Mouse (Mus musculus): ENCODE measurements around the gene Slc15a2. TPM values are rescaled to one million over a fixed set of nuclear protein-coding genes. Genes with fewer than 3 reads are reported as not detected.

Slc15a2 gene
- total RNA-seq, 2 experiments from 2014 or later = 35.1 to 35.7 TPM

- intact Hi-C loops (cut with DNase I) = no loop called here
Observed at GRCm38 (mm10) chr16:36709405-36709804, 75.4 kb downstream of the Slc15a2 start.

DNA sequence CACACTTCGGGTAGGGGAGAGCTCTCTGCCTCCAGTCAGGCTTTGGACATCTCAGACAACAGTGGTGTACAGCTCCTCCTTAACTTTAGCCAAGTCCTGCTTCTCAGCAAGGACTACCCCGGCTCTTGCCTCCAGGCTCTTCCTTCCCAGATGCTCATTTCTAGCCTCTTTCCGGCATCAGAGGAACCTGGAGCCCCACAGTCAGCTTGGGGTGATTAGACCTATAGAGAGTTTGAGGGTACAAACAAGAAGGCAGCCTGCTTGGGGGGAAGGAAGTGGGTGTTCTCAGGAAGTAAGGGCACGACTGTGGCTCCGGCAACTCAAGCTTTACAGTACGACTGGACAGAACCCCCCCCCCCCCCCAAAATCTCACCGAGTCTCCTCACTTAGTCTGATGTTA is 76.0 kb downstream of the Slc15a2 start:
- intact Hi-C loops (cut with DNase I) = no loop called here
- DNase-seq (ENCODE audit: extremely low spot score in 1 of 2, low spot score in 2 of 2) = no peak

More at GRCm38 (mm10) chr16:36709405-36709804, 75.4 kb downstream of the Slc15a2 start:
- peak in 1 of 2 experiments; percentile 21 for DNase-seq (ENCODE audit: extremely low spot score in 1 of 2, low spot score in 2 of 2)

DNA sequence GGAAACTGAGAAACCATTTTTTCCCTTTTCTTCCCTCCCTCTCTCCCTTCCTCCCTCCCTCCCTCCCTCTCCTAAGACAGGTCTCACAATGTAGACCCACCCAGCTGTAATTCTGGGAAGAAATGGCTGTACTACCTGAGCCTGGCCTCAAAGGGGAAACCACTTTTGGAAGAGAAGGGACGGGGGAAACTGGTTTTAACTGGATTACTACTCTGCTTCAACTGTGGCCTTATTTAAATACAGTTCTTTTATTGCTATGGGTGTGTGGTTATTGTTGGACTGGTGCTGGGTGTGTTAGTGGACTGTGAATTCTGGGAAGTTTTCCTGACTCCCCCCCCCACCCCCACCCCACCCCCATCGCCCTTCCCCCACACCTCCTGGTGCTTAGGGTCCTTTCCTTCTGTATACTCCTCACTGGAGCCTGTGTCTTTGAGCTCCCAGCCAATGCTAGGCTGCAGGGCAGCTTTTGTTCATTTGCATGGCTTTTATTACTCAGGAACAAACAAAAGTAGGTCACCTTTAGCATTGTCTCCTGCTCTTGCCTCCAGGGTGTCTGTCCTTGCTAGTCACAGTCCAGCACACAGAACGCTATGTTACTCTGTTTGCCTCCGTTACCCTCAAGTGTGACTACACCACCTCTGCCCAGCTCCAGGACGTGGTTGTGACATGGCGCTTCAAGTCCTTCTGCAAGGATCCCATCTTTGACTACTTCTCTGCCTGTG is 76.9 kb downstream of the Slc15a2 start:
- intact Hi-C loops (cut with DNase I) = no loop called here
- no peak for DNase-seq (ENCODE audit: extremely low spot score in 1 of 2, low spot score in 2 of 2)

DNA sequence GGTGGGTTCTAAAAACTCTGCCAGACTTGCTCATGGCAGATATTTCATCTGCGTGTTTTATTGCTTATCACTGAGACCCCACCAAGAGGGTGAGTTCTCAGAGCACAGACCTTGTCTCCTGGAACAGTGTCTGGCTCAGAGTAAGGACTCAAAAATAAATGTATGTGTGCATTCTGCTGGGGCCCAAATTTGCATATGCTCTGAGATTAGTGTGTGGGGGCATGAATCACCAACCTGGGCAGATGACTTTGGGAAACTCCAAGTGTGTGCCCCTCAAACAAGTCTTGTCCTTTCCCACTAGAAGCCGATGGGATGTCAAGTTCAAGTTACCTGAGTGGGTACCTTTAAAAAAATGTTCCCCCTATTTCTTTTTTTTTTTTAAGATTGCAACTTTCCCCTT is 84.3 kb downstream of the Slc15a2 start:
- DNase-seq (ENCODE audit: extremely low spot score in 1 of 2, low spot score in 2 of 2) = no peak
- intact Hi-C loops (cut with DNase I) = no loop called here

Small RNA genes within 50 kb of the gene (microRNA-seq; reads per million reads assigned to microRNA genes)
- gene Gm22617 = not detected

Other genes starting within 250 kb of the Slc15a2 start
- 1 to 10 TPM; 2.4 to 3.1 TPM for gene Casr, start 222.8 kb downstream of the Slc15a2 start, total RNA-seq (2021)
- 1 to 10 TPM; 1.1 to 1.2 TPM for gene Cd86, start 118.9 kb downstream of the Slc15a2 start, total RNA-seq (2021)
- under 1 TPM; 0.24 to 0.39 TPM for gene Ildr1, start 91.0 kb downstream of the Slc15a2 start, total RNA-seq (2021)
- 10 to 100 TPM; 35.4 to 40.0 TPM for gene Iqcb1, start 43.4 kb upstream of the Slc15a2 start, total RNA-seq (2021)
- 1 to 10 TPM; 1.1 TPM for gene Eaf2, start 90.0 kb upstream of the Slc15a2 start, total RNA-seq (2021)
- gene Golgb1, start 90.2 kb upstream of the Slc15a2 start, total RNA-seq (2021) = 10 to 100 TPM; 50.3 to 60.5 TPM
- 1 to 10 TPM; 4.0 to 4.4 TPM for gene Hcls1, start 150.0 kb upstream of the Slc15a2 start, total RNA-seq (2021)
- gene Fbxo40, start 205.5 kb upstream of the Slc15a2 start, total RNA-seq (2021) = under 1 TPM in 1 of 2 experiments, not detected in 1; 0.20 TPM
- gene Polq, start 226.8 kb upstream of the Slc15a2 start, total RNA-seq (2021) = 1 to 10 TPM; 2.4 to 3.2 TPM